Mouse (Mus musculus) cortical plate, adult 2 months (tissue): ENCODE data around the gene Trex2. TPM values are rescaled to one million over a fixed set of nuclear protein-coding genes. Genes with fewer than 3 reads are reported as not detected.

ENCODE experiments used
- H3K27ac ChIP-seq: fragments of 200-500 bp; 2 replicates; pipeline ENCODE4 v1.5.1; 2012; ENCODE audit warnings: low read length, control low read depth, inconsistent platforms; ENCODE audit not compliant: insufficient read depth
- H3K4me1 ChIP-seq: fragments of 200-500 bp; 2 replicates; pipeline ENCODE4 v1.6.1; 2011; ENCODE audit warnings: low read length; ENCODE audit not compliant: control insufficient read depth, insufficient read depth
- H3K4me3 ChIP-seq: fragments of 200-500 bp; 2 replicates; pipeline ENCODE4 v1.5.1; 2011; ENCODE audit warnings: mild to moderate bottlenecking, low read length, control low read depth; ENCODE audit not compliant: insufficient read depth
- CTCF ChIP-seq: fragments of 200-500 bp; IDR thresholded peaks from 2 replicates; pipeline ENCODE4 v1.5.1; 2011; ENCODE audit warnings: mild to moderate bottlenecking, control low read depth, low read length; ENCODE audit not compliant: insufficient read depth; ENCODE audit errors: extremely low read depth
- POLR2A ChIP-seq: fragments of 200-500 bp; IDR thresholded peaks from 2 replicates; pipeline ENCODE4 v1.6.1; 2011; ENCODE audit warnings: mild to moderate bottlenecking, low read length, control low read depth; ENCODE audit not compliant: insufficient read depth; ENCODE audit errors: extremely low read depth
- polyA plus RNA-seq: library from polyadenylated mRNA; depleted of rRNA; stranded (reverse); fragments of >200 nt; gene quantifications from 2 replicates; pipeline ENCODE4 v1.2.3, GENCODE M21; 2012; rRNA removed

The Trex2 gene
- not detected in 2 replicates for polyA plus RNA-seq

GRCm38 (mm10) chrX:73435252-73435651 is at the start of gene Trex2:
Trex2 (minus strand) TSS chrX:73435344.
- no peak within 1 kb of the TSS for H3K4me3 ChIP-seq
- H3K27ac ChIP-seq: no peak within 1 kb of the TSS
- H3K4me1 ChIP-seq: no peaks in the 10 kb centered on the region
- TF ChIP-seq POLR2A (no peak), CTCF (no peak)

- Histone ChIP-seq H3K27ac (no peak overlapping the region), H3K4me1 (no peaks in the 10 kb centered on the region; the same call in 1 of the 2 replicates), H3K4me3 (no peak overlapping the region)
- TF ChIP-seq POLR2A: no peak
Observed at GRCm38 (mm10) chrX:73484870-73485269, 49.7 kb upstream of the Trex2 start.

GRCm38 (mm10) chrX:73484076-73484475 is 48.9 kb upstream of the Trex2 start:
- no peak for TF ChIP-seq POLR2A
- H3K4me3 ChIP-seq: 0 out of 2 replicates have a peak overlapping the region, but pooled peaks have one; percentile 10
- H3K4me1 ChIP-seq: no peaks in the 10 kb centered on the region; the same call in 1 of the 2 replicates
- H3K27ac ChIP-seq: no peak overlapping the region

- 0 out of 2 replicates have a peak within 1 kb of the TSS, but pooled peaks have one; percentile 10 for H3K4me3 ChIP-seq
- no peak for TF ChIP-seq POLR2A
- no peak for TF ChIP-seq CTCF
- H3K27ac ChIP-seq: no peak within 1 kb of the TSS
- no peaks in the 10 kb centered on the region; the same call in 1 of the 2 replicates for H3K4me1 ChIP-seq
Observed at GRCm38 (mm10) chrX:73483484-73483810, 48.3 kb upstream of the Trex2 start, which contains the start of gene Bgn. Bgn (plus strand) TSS chrX:73483602.

GRCm38 (mm10) chrX:73482643-73483483 is 47.7 kb upstream of the Trex2 start:
- no peak overlapping the region for H3K4me3 ChIP-seq
- TF ChIP-seq CTCF: no peak
- no peak for TF ChIP-seq POLR2A

GRCm38 (mm10) chrX:73480334-73480733 is 45.2 kb upstream of the Trex2 start:
- no peak overlapping the region for H3K4me3 ChIP-seq
- H3K4me1 ChIP-seq: no peaks in the 10 kb centered on the region
- TF ChIP-seq CTCF: no peak
- no peak for TF ChIP-seq POLR2A
- no peak overlapping the region for H3K27ac ChIP-seq

More at GRCm38 (mm10) chrX:73482643-73483483, 47.7 kb upstream of the Trex2 start:
- Histone ChIP-seq H3K27ac (no peak overlapping the region), H3K4me1 (no peaks in the 10 kb centered on the region; the same call in 1 of the 2 replicates)

GRCm38 (mm10) chrX:73479656-73480055 is 44.5 kb upstream of the Trex2 start:
- H3K27ac ChIP-seq: no peak overlapping the region
- H3K4me1 ChIP-seq: no peaks in the 10 kb centered on the region
- TF ChIP-seq CTCF: no peak
- TF ChIP-seq POLR2A: no peak
- H3K4me3 ChIP-seq: no peak overlapping the region

GRCm38 (mm10) chrX:73477500-73477899 is 42.4 kb upstream of the Trex2 start:
- Histone ChIP-seq H3K4me1 (no peaks in the 10 kb centered on the region), H3K4me3 (no peak overlapping the region), H3K27ac (no peak overlapping the region)
- no peak for TF ChIP-seq POLR2A
- TF ChIP-seq CTCF: no peak

GRCm38 (mm10) chrX:73476621-73477020 is 41.5 kb upstream of the Trex2 start:
- H3K4me3 ChIP-seq: no peak overlapping the region
- TF ChIP-seq POLR2A: no peak
- TF ChIP-seq CTCF: no peak
- H3K4me1 ChIP-seq: no peaks in the 10 kb centered on the region
- H3K27ac ChIP-seq: no peak overlapping the region

GRCm38 (mm10) chrX:73475658-73476256 is 40.6 kb upstream of the Trex2 start:
- H3K4me3 ChIP-seq: no peak overlapping the region
- no peak for TF ChIP-seq POLR2A
- no peak for TF ChIP-seq CTCF
- H3K4me1 ChIP-seq: no peaks in the 10 kb centered on the region
- no peak overlapping the region for H3K27ac ChIP-seq
